Mouse (Mus musculus) hindbrain, embryonic 15.5 days (tissue): ENCODE data around the gene Olfr773. TPM values are rescaled to one million over a fixed set of nuclear protein-coding genes. Genes with fewer than 3 reads are reported as not detected.
"Not testable (repeated sequence)": the region's sequence is repeated elsewhere in the genome, so short reads cannot be mapped to it uniquely, and the experiment has no call there.

Experiments used
- ATAC-seq: fragments of 200-750 bp; cut with Nextera tagmentation; 2 replicates; pipeline ENCODE4 v1.8.0; 2017; ENCODE audit warnings: low read depth, moderate number of reproducible peaks, moderate TSS enrichment; ENCODE audit not compliant: low FRiP score
- H3K27ac ChIP-seq: fragments of 300-500 bp; sonication (generic); replicated peaks from 2 replicates; pipeline ENCODE4 v1.5.1; 2015; ENCODE audit warnings: mild to moderate bottlenecking, inconsistent platforms
- H3K27me3 ChIP-seq: fragments of 300-500 bp; sonication (generic); 2 replicates; pipeline ENCODE4 v1.6.1; 2015; ENCODE audit warnings: control low read depth, inconsistent platforms
- H3K36me3 ChIP-seq: fragments of 300-500 bp; sonication (generic); 2 replicates; pipeline ENCODE4 v1.6.1; 2015; ENCODE audit warnings: control low read depth, inconsistent platforms
- H3K4me1 ChIP-seq: fragments of 300-500 bp; sonication (generic); replicated peaks from 2 replicates; pipeline ENCODE4 v1.6.1; 2015; ENCODE audit warnings: control low read depth, inconsistent platforms
- H3K4me2 ChIP-seq: fragments of 300-500 bp; sonication (generic); 2 replicates; pipeline ENCODE4 v1.6.1; 2015; ENCODE audit warnings: moderate library complexity, mild to moderate bottlenecking, inconsistent platforms
- H3K4me3 ChIP-seq: fragments of 300-500 bp; sonication (generic); 2 replicates; pipeline ENCODE4 v1.5.1; 2015; ENCODE audit warnings: mild to moderate bottlenecking, inconsistent platforms
- H3K9ac ChIP-seq: fragments of 300-500 bp; sonication (generic); 2 replicates; pipeline ENCODE4 v1.6.1; 2015; ENCODE audit warnings: inconsistent platforms
- H3K9me3 ChIP-seq: fragments of 300-500 bp; sonication (generic); 2 replicates; pipeline ENCODE4 v1.6.1; 2016; ENCODE audit warnings: control low read depth, inconsistent platforms
- WGBS: fragments of 180-500 bp; shearing (Covaris S2); methylation state at CpG from one replicate; pipeline ENCODE4 v1.1.7; 2015; 5-methylcytosine and 5-hydroxymethylcytosine counted together
- polyA plus RNA-seq: library from polyadenylated mRNA; unstranded; fragments of >200 nt; fragmentation: Nextera tagmentation; extraction: Ambion mirVana; gene quantifications from 2 replicates; pipeline ENCODE4 v1.2.1, GENCODE M21; 2015

Gene Olfr773
- polyA plus RNA-seq: not detected in 2 replicates

GRCm38 (mm10) chr10:129187319-129187718 lies at the start of gene Olfr773:
Gene Olfr773 (minus strand): TSS chr10:129187419.
- H3K4me3 ChIP-seq, H3K27ac ChIP-seq, ATAC-seq, H3K4me1 ChIP-seq, H3K36me3 ChIP-seq, H3K9me3 ChIP-seq, H3K4me2 ChIP-seq, H3K27me3 ChIP-seq, H3K9ac ChIP-seq: not testable (repeated sequence)

GRCm38 (mm10) chr10:129235904-129236303 lies 48.7 kb upstream of the Olfr773 start, which contains the start of gene Olfr774:
Gene Olfr774 (plus strand): TSS chr10:129236204.
- no peak within 1 kb of the TSS for H3K9ac ChIP-seq
- WGBS: 81% methylated on average over 2 of the region's 2 CpGs
- H3K4me2 ChIP-seq: no peak within 1 kb of the TSS
- no peaks in the 10 kb centered on the region for H3K36me3 ChIP-seq
- H3K9me3 ChIP-seq: no peaks in the 10 kb centered on the region
- H3K4me3 ChIP-seq: no peak within 1 kb of the TSS
- H3K4me1 ChIP-seq: no peaks in the 10 kb centered on the region
- ATAC-seq: no peak
- no peak within 1 kb of the TSS for H3K27ac ChIP-seq
- H3K27me3 ChIP-seq: no peaks in the 10 kb centered on the region

- H3K27me3 ChIP-seq: no peaks in the 10 kb centered on the region
- H3K4me1 ChIP-seq: no peaks in the 10 kb centered on the region
- H3K4me2 ChIP-seq: no peak overlapping the region
- no peak for ATAC-seq
- no peaks in the 10 kb centered on the region for H3K9me3 ChIP-seq
- no peak overlapping the region for H3K27ac ChIP-seq
- 85% methylated on average over 1 of the region's 1 CpGs for WGBS
- H3K9ac ChIP-seq: no peak overlapping the region
- no peaks in the 10 kb centered on the region for H3K36me3 ChIP-seq
- no peak overlapping the region for H3K4me3 ChIP-seq
These were observed 43.5 kb upstream of the Olfr773 start for GRCm38 (mm10) chr10:129230737-129231136.

GRCm38 (mm10) chr10:129177821-129178220 lies 9.4 kb downstream of the Olfr773 start, which contains the start of gene Olfr772:
Gene Olfr772 (minus strand): TSS chr10:129177921.
- not testable (repeated sequence) for H3K27ac ChIP-seq, H3K4me1 ChIP-seq, H3K27me3 ChIP-seq, H3K36me3 ChIP-seq, H3K4me3 ChIP-seq, ATAC-seq, H3K9me3 ChIP-seq, H3K9ac ChIP-seq, H3K4me2 ChIP-seq
- 91% methylated on average over 4 of the region's 4 CpGs for WGBS

- Histone ChIP-seq H3K4me1 (no peaks in the 10 kb centered on the region), H3K4me3 (no peak within 1 kb of the TSS), H3K27ac (no peak within 1 kb of the TSS), H3K9ac (no peak within 1 kb of the TSS), H3K27me3 (no peaks in the 10 kb centered on the region), H3K4me2 (no peak within 1 kb of the TSS), H3K9me3 (no peaks in the 10 kb centered on the region), H3K36me3 (no peaks in the 10 kb centered on the region)
- ATAC-seq: no peak
- WGBS: 96% methylated on average over 1 of the region's 1 CpGs
These were observed 22.6 kb downstream of the Olfr773 start, which contains the start of gene Olfr771 for GRCm38 (mm10) chr10:129164651-129165050. Gene Olfr771 (minus strand): TSS chr10:129164751.

- Histone ChIP-seq H3K36me3 (no peaks in the 10 kb centered on the region), H3K9me3 (no peaks in the 10 kb centered on the region), H3K4me2 (no peak within 1 kb of the TSS), H3K4me3 (no peak within 1 kb of the TSS), H3K9ac (no peak within 1 kb of the TSS), H3K27me3 (no peaks in the 10 kb centered on the region), H3K27ac (no peak within 1 kb of the TSS), H3K4me1 (no peaks in the 10 kb centered on the region)
- no peak for ATAC-seq
- WGBS: 68% methylated on average over 2 of the region's 2 CpGs
These were observed 48.3 kb downstream of the Olfr773 start, which contains the start of gene Olfr770 for GRCm38 (mm10) chr10:129138898-129139297. Gene Olfr770 (minus strand): TSS chr10:129138998.

Other genes starting within 250 kb of the Olfr773 start
- not detected in 2 replicates for gene Mettl7b, start 226.4 kb downstream of the Olfr773 start, polyA plus RNA-seq
- gene Olfr9, start 198.0 kb downstream of the Olfr773 start, polyA plus RNA-seq: not detected in 2 replicates
- gene Olfr763, start 176.6 kb downstream of the Olfr773 start, polyA plus RNA-seq: not detected in 2 replicates
- not detected in 2 replicates for gene Olfr764-ps1, start 147.5 kb downstream of the Olfr773 start, polyA plus RNA-seq
- gene Olfr765, start 137.4 kb downstream of the Olfr773 start, polyA plus RNA-seq: not detected in 2 replicates
- gene Olfr766-ps1, start 118.4 kb downstream of the Olfr773 start, polyA plus RNA-seq: not detected in 2 replicates
- not detected in 2 replicates for gene Olfr767, start 104.5 kb downstream of the Olfr773 start, polyA plus RNA-seq
- not detected in 2 replicates for gene Olfr768, start 88.0 kb downstream of the Olfr773 start, polyA plus RNA-seq
- gene Olfr769, start 69.6 kb downstream of the Olfr773 start, polyA plus RNA-seq: not detected in 2 replicates
- not detected in 2 replicates for gene Olfr770, start 48.4 kb downstream of the Olfr773 start, polyA plus RNA-seq
- gene Olfr771, start 22.7 kb downstream of the Olfr773 start, polyA plus RNA-seq: not detected in 2 replicates
- gene Olfr772, start 9.5 kb downstream of the Olfr773 start, polyA plus RNA-seq: not detected in 2 replicates
- not detected in 2 replicates for gene Olfr774, start 48.8 kb upstream of the Olfr773 start, polyA plus RNA-seq
- not detected in 2 replicates for gene Olfr775, start 61.0 kb upstream of the Olfr773 start, polyA plus RNA-seq
- gene Olfr776, start 71.7 kb upstream of the Olfr773 start, polyA plus RNA-seq: not detected in 2 replicates
- gene Olfr777, start 84.1 kb upstream of the Olfr773 start, polyA plus RNA-seq: not detected in 2 replicates
- not detected in 2 replicates for gene Olfr780, start 130.7 kb upstream of the Olfr773 start, polyA plus RNA-seq
- not detected in 2 replicates for gene Olfr781, start 141.4 kb upstream of the Olfr773 start, polyA plus RNA-seq
- not detected in 2 replicates for gene Olfr782, start 161.4 kb upstream of the Olfr773 start, polyA plus RNA-seq
- 0.13 and 0.16 TPM in 2 replicates for gene Olfr784, start 196.7 kb upstream of the Olfr773 start, polyA plus RNA-seq
- not detected in 2 replicates for gene Olfr785, start 218.0 kb upstream of the Olfr773 start, polyA plus RNA-seq
- not detected in 2 replicates for gene Olfr786, start 239.9 kb upstream of the Olfr773 start, polyA plus RNA-seq